Mouse (Mus musculus): Measurements from ENCODE around the gene Lbhd2.

Gene Lbhd2

DNA sequence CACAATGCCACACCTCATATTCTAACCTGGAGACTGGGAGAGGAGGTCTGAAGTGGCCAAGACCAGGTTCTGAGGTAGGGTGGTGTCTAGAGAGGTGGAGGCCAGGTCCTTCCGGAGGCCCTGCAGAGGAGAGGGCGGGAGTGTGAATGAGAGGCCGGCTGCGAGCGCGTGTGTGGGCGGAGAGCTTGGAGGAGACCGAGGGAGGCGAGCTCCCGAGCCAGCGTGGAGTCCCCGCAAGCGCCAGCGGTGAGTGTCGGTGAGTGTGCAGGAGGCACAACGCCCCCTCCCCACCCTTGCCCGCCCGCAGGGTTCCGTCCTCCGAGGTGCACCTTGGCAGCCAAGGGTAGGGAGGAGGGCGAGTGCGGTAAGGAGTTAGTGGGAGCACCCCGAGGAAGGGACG, at the start of gene Lbhd2:
TSS of gene Lbhd2 (plus strand) at position 188 of the 400 bp plus-strand sequence.
- DNase-seq (ENCODE audit: low read depth, low spot score) = no peak

DNA sequence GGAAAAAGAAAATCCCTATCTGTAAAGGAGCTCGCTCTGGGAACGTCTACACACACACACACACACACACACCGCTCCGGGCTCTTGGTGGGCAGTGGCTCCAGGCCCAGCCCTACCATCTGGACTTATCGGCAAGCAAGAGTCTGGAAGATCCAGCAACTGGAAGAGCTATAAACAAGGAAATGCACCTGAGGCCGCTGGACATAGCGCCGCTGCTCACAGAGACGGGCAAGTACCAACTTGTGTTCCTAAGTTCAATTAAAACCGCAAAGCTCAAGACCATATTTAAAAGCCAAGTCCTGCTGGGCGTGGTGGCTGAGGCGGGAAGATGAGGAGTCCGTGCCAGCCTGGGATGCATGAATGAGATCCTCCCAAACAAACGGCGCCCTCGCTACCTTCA, 45.9 kb upstream of the Lbhd2 start:
- no peak for DNase-seq (ENCODE audit: low read depth, low spot score)

DNA sequence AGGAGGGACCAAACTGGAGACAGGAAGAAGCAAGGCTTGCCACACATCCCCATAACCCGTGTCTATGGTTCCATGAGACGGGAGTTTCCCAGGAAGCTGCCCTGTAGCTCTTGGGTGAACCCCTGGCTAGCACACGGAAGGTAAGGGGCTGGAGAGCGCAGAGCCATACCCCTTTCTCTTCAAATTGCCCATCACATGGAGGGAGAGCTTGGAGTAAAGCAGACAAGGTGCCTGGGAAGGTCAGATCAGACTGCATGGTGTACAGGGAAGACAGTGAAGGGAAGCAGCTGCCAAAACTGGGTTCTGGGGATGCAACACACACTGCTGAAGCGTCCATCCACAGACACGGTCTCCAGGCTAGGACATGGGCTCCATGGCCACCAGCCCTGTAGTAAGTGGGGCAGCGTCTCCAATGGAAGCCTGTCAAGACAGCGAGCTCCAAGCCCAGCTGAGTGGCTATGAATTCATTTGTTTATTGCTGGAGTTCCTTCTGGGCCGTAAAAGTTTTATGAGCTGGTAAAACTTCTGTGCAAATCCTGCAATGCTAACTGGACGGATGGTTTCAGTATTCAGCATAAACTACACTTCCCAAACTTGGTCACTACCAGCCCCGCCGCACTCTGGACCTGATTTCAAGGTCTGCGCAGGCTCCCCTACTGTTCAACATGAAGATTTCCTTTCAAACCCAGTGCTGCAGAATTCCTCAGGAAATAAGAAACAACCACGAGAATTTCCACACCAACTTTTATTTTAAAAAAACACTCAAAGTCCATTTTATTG, 45.1 kb upstream of the Lbhd2 start:
- no peak for DNase-seq (ENCODE audit: low read depth, low spot score)

DNA sequence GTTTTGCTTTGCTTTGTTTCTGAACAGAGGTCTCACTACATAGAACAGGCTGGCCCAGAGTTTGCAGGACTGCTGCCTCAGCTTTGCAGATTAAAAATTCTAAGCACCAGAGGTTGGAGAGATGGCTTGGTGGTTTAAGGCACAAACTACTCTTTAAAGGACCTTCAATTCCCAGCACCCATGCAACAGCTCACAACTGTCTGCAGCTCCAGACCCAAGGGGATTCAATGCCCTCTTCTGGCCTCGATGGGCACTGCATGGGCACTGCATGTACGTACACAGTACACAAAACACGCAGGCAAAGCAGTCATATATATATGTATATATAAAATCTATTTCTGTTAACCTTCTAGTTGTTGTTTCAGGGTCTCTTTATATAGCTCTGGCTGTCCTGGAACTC, 42.4 kb upstream of the Lbhd2 start:
- no peak for DNase-seq (ENCODE audit: low read depth, low spot score)

DNA sequence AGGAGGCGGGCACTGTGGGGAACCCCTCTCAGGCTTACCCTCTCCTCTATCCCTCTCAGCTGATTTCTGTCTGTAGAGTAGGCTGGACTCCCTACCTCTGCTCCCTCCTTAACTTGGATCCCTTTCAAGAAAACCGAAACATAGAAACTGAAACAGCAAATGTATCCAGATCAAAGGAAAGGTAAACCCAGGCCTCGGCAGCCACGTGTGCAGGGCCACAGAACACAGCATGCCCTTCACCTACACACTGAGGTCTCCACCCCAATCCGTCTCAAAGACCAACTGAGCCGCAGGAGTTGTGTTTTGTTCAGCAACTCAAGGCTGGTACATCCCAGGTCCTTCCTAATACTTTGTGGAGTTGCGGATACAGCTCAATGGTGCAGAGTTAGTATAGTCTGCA, 39.5 kb upstream of the Lbhd2 start:
- no peak for DNase-seq (ENCODE audit: low read depth, low spot score)

DNA sequence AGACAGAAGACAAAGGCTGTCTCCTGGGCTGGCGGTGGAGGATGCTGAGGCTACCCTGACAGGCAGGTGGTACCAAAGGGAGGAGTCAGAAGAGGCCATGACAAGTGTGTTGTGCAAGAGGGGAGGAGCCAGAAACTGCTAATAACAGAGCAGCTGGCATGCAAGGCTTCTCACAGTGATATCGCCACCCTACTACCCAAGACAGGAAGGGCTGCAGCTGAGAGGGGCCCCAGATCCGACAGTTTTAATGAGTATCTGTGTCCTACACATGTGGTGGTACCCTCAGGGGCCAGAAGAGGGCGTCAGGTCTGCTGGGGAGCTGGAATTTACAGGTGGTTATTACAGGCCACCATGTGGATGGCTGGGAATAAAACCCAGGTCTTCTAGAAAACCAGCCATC, 36.4 kb upstream of the Lbhd2 start:
- no peak for DNase-seq (ENCODE audit: low read depth, low spot score)

DNA sequence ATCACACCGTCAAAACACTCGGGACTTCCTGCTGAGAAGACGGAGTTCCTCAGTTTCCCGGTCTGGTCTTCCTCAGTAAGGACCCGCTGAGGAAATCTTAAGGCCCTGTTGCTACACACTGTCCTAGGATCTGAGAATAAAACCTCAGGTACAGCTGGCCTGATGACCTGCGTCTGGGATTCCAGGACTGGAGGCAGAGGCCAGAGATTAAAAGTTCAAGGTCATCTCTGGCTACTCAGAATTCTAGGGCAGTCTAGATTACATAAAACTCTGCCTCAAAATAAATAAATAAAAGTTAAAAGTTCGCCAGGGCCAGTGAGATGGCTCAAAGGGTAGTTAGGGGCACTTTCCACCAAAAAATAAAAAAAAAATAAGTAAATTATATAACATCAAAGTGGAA, 34.7 kb upstream of the Lbhd2 start:
- no peak for DNase-seq (ENCODE audit: low read depth, low spot score)

DNA sequence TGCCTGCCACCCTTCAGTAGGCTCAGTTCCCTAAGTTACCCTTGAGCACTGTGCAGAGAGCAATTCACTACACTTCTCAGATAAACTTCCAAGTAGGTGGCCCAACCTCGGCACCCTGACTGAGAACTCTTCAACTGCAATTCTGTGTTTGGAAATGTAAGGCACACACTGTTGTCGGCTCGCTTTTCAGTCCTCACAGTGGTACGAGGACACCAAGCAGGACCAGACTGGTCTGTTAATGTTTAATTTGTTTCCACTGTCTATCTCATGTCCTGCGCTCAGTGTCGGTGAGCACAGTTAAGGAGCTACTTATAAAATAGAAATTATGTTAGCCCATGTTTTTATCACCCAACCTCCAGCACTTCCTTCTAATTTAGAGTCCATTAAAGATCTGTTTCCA, 33.2 kb upstream of the Lbhd2 start:
- DNase-seq (ENCODE audit: low read depth, low spot score) = no peak

DNA sequence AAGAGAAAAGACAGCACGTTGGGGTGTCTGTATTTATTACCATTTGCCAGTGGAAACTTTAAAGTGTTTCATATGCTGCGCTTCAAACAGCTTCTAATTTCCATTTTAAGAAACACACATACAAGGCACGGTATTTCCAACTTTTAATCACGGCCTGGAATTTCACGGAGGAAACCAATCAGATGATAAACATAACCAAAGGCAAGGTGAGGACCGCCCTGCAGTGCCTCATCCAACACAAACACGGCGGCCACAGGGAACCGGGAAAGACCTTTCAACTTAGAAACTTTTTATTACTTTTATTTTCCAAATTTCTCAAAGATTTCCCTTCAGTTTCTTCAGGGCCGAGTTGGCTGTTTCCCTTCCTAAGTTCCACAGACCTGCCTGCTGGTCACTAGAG, 31.9 kb upstream of the Lbhd2 start:
- DNase-seq (ENCODE audit: low read depth, low spot score) = no peak

DNA sequence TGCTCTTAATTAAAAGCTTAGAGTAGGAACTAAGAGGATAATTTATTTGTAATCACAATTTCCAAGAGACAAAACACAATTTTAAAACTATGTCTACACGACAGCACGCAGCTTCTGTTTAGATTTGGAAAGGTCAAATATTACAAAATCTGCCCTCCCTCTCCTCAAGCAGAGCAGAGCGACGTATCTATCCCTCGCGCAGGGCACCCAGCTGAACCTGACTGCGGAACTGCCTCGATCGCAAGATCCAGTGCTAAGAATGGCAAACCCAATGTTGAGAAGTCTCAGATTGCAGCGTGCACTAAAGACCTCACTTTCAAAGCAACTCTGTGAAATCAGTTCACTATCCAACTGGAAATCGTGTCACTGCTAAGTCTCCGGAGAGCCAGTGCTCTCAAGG, 31.1 kb upstream of the Lbhd2 start:
- DNase-seq (ENCODE audit: low read depth, low spot score) = no peak

DNA sequence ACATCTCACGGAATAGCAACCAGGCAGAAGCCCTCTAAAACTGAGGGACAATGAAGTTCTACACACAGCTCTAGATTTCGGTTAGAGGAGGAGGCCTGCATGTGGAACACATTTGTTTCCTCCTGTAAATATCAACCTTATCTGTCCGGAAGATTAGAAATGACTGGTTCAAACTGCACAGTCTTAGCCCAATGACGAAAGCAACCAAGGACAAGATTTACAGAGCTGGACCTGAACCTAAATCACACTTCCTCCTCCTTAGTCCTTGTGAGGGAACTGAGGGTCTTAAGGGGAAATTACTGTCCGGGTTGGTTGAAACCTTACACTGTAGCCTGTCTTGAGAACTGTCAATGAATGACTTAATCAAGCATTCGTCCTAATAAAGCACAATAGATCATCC, 30.6 kb upstream of the Lbhd2 start:
- no peak for DNase-seq (ENCODE audit: low read depth, low spot score)

DNA sequence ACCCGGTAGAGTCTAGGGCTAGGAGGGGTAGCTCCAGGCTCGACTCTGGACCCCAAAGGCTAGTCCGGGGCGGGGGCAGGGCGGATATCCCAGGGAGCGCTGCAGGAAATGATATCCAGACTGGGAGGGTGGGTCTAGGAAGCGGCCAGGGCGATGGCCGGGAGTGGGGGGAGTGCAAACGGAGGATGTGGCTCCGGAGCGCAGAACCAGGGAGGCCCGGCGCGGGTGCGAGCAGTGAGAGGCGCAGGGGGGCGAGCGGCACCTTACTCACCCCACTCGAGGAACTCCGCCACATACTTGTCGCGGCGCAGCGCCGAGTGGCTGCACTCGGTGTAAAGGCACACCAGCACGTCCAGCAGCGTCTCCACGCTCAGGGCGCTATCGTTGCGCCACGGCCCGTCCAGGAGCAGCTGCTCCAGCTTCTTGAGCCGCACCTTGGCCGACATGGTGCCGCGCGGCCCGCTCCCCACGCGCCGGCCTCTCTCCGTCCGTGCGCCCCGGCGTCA, 29.7 kb upstream of the Lbhd2 start:
- DNase-seq (ENCODE audit: low read depth, low spot score) = peak; percentile 29

DNA sequence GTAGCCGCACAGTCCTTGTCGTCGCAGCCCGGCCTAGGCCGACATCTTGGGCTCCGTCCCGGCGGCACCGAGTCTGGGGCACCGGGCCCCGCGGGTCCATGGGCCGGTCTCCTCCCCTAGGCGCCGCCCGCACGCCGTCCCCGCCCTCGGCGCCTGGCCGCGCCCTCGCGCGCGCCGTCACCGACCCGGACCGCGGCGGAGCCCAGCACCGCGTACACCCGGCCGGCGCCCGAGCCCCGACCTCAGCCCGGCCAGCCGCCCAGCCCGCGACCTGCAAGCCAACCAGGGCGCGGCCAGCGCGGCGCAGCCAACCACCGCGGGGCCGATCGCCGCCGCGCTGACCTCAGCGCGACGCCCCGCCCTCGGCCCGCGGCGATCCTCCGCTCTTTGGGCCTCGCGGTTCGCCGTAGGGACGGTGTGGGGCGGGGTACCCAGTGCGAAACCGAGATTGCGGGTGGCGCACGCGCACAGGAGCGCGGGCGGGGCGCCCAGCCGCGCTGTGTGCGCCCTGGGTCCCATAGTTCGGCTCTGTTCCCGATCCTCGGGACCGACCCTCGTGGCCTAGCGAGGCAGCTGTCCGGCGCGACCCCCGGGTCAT, 29.1 kb upstream of the Lbhd2 start, which contains the start of gene Cdc42bpb:
TSS of gene Cdc42bpb (minus strand) at position 343 of the 598 bp plus-strand sequence.
- peak; percentile 94 for DNase-seq (ENCODE audit: low read depth, low spot score)

DNA sequence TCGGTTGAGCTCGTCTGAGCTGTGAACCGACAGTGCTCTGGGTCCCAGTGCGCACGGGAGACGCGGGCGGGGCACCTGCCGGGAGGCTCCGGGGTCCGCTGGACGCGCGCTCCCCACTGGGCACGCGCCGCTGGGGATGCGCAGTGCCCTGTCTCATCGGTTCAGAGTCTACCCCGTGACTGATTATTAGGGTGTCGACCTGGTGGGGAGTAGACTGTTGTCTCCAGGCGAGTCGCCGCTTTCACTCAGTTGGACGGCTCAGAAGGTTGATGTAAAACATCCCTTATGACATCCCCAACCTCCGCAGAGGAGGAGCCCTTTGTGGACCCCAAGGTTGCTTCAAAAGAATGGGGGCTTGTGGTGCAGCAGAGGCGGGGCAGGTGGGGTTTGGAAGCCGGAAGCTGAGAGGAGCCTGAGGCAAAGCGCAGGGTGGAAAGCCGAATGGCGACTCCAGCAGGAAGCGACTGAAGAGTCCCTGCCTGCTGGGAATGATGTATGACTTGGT, 28.6 kb upstream of the Lbhd2 start:
- DNase-seq (ENCODE audit: low read depth, low spot score) = no peak

DNA sequence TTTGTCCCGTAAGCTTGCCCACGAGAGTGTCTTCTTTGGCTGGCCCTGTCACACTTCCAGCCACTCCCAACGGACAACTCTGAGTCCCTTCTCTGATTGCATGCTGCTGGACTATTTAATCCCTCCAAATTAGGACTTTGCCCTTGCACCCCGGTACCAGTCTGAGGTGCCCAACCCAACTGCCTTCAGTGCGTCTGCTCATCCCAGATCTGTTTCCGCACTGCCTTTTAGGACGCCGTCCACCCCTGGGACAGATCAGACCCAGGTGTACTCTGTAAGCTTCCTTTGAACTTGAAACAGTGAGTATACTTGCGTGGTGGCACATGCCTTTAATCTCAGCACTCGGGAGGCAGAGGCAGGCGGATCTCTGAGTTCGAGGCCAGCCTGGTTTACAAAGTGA, 27.8 kb upstream of the Lbhd2 start:
- no peak for DNase-seq (ENCODE audit: low read depth, low spot score)

DNA sequence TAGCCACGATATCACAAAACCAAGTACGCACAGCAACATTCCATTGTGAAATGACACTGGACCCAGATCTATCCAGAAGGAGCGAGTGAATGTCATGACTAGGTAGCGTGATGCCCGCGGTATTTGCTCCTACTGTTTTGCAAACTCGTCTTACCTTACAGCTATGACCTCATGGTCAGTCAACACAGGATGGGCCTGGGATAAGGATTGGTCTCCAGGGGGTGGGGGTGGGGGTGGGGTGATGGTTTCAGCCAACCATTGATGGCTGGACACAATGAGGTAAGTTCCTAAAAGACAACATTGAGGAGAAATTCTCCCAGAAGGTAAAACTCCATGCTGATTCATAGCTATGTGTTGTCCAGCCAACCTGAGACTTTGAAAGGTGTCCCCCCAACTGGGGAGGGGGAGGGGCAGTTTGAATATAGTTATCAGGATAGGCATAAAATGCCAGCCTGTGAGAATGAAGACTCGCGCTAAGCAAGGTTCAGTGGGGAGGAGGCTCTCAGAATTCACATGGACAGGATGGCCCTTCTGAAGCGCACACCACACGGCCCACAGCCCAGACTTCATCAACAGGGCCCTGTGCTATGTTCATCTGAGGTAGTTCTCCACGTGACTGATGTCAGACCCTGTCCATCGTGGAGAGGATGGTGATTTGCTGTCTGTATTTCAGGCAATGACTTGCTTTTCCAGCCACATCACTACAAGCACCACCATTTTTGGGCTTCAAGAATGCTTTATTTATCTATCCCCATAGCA, 20.5 kb upstream of the Lbhd2 start:
- no peak for DNase-seq (ENCODE audit: low read depth, low spot score)

DNA sequence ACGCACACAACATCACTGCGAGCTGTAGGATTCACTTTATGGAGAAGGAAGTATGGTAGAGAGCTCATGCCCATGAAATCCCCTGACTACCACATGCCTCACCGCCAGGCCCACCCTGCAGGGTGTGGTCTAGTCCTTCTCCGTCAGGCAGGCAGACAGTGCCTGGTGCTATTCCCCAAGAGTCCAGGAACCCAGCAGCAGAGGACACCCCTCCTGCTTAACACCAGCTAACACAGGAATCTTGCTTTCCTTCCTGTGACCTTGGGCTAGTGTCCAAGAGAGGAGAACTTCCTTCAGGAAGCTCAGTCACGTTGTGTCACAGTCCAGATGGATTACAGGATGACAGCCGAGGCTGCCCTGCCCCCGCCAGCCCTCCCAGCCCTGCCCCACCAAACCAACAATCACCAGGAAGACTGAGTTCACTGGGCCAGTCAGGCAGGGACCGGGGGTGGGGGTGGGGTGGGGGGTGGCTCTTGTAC, 19.9 kb upstream of the Lbhd2 start:
- peak; percentile 51 for DNase-seq (ENCODE audit: low read depth, low spot score)

DNA sequence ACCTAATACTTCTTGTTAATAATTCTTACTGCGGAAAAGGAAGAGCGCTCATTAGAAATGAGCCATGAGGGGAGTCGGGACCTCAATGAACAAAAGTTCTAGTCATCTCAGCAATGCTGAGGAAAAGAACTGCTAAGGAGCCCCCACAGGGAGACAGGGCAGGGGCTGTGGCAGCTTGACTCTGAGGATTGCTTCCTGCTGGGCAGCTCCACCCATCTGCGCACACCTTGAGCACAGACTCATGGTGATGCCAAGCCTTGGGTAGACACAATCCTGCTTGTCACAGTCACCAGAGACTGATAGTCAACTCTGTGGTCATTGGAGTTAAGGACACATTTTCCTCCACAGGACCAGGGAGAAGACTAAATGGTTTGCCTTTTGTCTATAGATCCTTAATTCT, 19.5 kb upstream of the Lbhd2 start:
- no peak for DNase-seq (ENCODE audit: low read depth, low spot score)

DNA sequence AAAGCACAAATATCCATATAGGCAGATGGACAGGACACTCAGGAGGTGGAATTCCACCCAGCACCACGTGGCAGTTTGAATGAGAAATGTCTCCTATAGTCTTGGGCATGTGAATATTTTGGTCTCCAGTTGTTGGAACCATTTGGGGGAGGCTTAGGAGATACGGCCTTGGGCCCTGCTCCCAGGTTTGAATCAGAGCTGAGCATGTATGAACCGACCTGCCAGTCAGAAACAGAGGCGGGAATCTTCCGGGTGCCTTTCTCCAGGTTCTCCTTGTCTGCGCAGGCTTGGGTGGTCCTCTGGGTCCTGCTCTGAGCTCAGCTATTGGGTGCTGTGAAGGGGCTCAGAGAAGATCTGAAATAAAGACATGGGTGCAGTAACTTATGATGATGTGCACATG, 12.6 kb upstream of the Lbhd2 start:
- DNase-seq (ENCODE audit: low read depth, low spot score) = no peak

DNA sequence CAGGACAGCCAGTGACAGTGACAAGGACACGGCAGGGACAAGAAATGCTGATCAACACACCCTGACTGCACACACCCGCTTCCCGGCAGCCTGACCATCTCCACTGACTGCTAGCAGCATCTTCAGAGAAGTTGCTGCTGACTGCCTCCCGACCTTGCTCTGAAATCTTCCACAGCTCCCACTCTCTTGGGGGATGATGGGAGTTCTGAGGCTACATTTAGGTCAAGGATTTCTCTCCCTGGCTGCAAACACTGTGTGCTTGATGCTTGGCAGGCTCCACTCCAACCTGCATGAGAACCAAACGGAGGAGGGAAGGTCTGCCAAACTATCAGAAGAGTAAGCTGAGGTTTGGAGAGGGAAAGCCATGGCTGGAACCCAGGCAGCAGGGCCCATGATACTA, 9.6 kb upstream of the Lbhd2 start:
- DNase-seq (ENCODE audit: low read depth, low spot score) = no peak

DNA sequence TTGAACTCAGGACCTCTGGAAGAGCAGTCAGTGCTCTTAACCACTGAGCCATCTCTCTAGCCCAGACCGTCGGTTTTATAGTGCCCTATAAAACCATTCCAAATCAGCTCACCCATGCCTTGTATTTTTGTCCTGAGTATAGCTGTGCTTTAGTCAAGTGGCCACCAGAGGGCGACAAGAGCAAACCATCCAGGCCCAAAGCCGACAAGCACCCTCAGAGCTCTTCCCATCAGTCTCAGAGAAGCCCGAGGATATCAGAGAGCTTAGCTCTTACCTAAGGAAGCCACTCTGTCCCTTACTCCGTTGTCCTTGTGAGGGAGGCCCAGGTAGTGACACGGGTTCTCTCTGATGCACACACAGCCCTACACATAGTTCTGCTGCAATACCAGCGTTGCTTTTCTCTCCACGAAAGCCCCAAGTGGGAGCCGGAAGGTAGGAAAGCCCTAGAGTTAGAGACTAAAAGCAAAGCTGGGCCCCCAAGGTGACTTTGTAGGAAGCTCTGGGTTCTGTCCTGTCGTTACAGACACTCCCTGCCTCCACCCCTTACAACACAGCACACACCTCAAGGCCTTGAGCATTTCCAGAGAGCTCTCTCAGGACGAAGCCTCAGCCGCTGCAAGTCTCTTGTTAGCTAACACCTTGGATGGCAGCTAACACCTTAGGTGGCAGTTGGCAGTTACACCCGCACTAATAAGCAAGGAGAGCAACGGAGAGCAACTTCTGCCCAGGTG, 5.0 kb upstream of the Lbhd2 start:
- peak; percentile 73 for DNase-seq (ENCODE audit: low read depth, low spot score)

DNA sequence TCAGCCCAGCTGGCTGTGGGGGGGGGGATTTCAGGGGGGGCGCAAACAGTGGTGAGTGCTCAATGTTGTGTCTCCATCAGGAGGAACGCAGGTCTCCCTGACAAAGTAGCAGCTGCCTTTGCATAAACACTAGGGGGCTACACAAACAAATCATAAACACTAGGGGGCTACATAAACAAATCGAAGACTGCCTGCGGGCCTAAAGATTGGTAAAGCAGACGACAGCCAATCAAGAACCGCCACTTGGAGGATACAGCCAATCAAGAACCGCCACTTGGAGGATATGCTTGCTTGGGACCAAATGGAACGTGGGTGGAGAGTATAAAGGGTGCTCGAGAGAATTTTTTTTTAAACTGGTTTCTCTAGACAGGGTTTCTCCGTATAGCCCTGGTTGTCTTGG, 1.7 kb upstream of the Lbhd2 start:
- no peak for DNase-seq (ENCODE audit: low read depth, low spot score)

Measured in skeletal muscle tissue, adult 2 months (tissue).